Mouse (Mus musculus) megakaryocyte-erythroid progenitor cell, adult 5-6 weeks (primary cell): ENCODE results near the gene Vgll4. TPM values are rescaled to one million over a fixed set of nuclear protein-coding genes. Genes with fewer than 3 reads are reported as not detected.

Experiments used
- ATAC-seq: replicated peaks from 2 replicates; pipeline ENCODE4 v1.8.0; 2016; ENCODE audit warnings: mild to moderate bottlenecking, inconsistent platforms; ENCODE audit not compliant: severe bottlenecking, poor library complexity, low FRiP score, low TSS enrichment
- total RNA-seq, 2 experiments: library from RNA; stranded (forward) in 1 of 2; stranded (reverse) in 1 of 2; fragments of 200-1000, 215-1000 nt in 1 of 2; fragments of >200 nt in 1 of 2; fragmentation: Nextera tagmentation in 1 of 2; gene quantifications; 2 replicates each; pipeline ENCODE4 v1.2.3; 2014 to 2017

The Vgll4 gene
- total RNA-seq, 2 experiments from 2014 or later: 19.1 to 25.9 TPM

DNA sequence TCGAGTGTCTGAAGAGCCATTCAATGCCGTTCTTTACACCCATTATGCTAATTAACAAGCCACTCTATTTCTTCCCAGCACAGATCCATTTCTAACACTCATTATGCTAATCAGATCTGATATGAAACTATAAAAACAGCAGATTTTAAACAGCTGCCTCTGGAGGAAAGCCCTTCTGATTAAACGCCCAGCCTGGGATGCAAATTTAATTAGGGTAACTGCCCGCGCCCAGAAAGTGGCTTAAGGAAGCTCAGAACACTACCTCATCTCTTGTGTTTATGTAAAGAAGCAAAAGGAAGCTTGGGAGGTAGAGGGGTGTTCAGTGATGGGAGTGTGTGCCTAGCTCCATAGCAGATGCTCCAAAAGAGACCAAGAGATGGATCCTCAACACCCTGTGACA is 17.4 kb downstream of the Vgll4 start:
- no peak for ATAC-seq

DNA sequence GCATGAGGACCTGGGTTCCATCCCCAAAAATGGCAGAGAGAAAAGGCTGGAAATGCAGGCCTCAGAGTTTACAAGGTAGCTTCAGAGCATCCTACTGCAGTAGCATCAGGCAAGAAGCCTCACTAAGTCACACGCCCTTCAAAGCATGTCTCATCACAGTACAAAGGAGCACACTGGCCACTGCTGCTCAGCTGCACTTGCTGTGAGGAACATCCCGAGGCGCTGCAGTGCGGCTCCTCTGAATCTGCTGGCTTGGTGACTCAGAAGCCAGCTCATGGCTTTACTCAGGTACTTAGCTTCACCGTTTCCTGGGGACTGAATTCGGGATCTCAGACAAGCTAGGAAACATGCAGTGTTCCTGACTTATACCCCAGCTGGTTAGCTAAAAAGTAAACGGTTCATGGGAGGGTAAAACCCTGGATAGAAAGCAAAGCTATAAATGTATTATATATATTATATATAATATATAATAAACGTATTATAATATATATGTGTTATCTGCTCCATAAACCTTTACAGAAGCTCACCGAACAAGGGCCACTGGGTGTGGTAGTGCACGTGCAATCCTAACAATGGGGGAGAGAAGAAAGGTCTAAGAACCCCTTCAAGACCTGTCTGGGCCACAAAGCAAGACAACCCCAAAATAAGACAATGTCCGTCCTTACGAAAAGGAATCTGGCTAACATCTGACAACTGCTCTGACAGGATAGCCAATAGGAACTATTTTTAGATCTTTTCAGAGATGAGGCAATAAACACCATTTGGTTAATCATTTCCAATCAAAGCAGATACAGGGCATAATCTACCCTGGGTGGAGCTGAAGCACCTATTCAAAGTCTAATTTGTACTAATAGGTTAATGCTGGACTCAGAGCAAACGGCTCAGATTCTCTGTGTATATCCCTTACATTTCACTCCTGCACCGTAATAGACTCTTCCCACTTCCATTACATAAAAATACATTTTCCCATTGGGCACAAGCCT is 25.0 kb downstream of the Vgll4 start:
- ATAC-seq: no peak

DNA sequence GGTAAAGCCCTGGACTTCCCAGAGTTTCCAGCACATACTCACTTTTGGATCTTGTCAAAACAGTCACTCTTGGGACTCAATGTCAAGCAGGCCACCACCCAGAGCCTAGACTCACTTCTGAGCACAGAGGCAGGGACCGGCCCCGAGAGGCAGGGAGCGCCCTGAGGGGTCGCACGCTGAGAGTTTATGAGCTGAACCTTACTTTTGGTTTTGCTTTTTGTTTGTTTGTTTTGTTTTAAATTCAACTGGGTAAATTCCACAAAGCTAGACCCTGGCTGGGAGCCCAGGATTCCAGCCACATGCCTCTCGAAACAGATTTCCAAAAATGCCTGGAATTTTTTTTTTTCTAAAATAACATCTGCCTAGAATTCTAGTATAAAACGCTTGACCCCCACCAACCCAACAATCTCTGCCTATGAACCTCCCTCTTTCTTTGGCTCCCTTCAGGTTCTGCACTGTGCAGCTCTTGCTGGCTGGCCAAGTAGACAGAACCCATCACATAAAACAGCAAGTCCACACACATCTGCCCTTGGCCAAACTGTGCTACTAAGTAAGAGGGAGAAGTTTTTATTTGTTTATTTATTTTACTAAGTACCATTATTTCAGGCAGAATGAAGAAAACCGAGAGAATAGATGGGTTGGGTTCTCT is 28.5 kb downstream of the Vgll4 start:
- ATAC-seq: no peak

DNA sequence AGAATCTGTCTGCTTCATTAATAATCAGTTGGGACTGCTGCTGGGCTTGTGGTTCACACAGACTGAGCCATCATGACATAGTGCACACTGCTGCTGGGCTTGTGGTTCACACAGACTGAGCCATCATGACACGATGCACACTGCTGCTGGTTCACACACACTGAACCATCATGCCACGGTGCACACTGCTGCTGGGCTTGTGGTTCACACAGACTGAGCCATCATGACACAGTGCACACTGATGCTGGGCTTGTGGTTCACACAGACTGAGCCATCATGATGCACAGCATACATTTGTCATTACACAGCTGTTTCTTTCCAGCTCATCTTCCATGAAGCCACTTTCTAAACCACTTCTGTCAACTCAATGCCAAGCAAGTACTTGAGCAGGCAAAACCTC is 30.1 kb downstream of the Vgll4 start:
- no peak for ATAC-seq

DNA sequence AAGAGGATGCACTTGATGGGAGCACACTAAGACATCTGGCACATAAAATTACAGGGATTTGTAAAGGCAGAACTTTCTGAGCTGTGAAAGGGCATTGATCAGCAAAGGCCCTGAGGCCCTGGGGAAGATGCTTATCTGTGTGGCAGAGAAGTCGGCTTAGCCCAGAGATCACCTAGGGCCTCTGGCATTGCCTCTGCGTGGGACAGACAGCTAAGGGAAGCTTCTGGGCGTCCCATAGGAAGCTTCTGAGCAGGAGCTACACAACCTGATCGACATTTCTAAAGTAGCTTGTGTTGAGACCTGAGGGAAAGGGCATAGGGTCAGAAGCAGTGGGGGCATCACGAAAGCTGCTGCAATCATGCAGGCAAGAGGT is 32.9 kb downstream of the Vgll4 start:
- no peak for ATAC-seq

DNA sequence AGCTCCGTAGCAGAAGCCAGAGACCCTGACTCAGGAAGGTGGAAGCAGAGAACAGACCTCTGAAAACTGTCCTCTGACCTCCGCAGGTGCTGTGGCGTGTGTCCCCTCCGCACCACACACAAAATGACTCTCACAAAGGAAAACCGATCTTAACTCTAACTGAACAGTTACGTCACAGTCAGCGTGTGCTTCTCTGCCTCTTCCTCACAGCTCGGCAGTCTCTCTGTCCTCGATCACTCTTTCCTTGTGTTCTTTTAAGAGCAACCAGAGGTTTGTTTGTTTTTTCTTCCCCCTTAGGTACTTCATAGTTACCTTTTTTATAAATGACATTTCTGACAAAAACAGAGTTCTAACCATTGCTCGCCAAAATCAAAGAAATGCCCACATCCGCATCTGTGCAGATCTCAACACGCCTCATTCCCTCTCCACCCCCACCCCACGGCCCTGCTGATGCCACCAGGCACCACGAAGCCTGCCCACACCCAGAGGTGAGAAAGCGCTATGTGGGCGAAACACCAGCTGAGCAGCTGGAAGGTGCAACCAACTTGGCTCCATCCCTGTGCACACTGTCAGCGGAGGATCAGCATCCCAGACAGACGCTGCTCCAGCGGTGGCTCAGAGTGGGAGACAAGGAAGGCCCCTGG is 33.4 kb downstream of the Vgll4 start:
- ATAC-seq: no peak

DNA sequence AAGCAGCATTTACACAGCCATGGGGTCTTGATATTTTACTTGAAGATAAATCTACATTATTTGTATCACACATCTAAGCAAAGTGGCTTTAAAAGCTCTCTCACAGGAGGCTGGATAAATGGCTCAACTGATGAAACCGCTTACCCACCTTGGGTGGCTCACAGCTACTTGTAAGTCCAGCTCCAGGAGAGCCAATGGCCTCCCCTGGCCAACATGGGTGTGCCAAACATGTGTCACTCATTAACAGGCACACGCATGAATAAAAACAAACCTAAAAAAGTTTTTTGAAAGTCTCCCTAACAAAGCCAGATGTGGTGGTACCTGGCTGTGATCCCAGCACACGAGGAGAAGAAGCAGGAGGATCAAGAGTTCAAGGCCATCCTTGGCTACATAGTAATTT is 34.4 kb downstream of the Vgll4 start:
- ATAC-seq: no peak

DNA sequence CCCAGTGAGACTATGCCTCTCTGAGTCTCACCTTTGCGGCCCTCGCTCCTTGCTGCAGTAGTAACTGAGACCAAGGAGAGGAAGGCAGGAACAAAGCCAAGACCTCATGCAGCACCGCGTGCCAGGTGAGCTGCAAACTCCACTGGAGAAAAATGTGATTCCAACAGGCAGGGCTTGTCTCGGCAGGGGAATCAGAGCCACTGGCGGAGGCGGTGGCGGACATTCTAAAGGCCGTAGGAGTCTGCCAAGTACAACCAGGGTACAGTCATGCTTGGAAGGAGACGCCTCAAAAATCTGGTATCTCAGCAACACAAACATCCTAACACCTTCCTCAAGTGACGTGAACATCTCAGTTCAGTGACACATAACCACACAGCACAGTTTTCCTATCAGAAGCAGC is 35.7 kb downstream of the Vgll4 start:
- ATAC-seq: no peak

DNA sequence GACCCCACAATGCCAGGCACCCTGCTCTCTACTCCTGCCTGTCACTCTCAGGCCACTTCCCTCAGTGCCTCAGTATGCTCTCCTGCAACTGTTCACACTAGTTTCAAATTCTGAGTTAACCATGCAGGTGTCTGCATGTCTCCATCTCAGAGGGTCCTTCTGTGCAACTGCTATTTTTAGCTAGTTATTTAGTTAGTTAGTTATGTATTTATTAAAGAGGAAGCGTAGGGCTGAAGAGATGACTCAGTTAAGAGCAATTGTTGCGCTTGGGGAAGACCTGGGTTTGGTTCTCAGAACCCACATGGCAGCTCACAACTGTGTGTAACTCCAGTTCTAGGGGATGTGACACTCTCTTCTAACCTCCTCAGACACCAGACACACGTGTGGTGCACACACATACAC is 36.8 kb downstream of the Vgll4 start:
- ATAC-seq: no peak

DNA sequence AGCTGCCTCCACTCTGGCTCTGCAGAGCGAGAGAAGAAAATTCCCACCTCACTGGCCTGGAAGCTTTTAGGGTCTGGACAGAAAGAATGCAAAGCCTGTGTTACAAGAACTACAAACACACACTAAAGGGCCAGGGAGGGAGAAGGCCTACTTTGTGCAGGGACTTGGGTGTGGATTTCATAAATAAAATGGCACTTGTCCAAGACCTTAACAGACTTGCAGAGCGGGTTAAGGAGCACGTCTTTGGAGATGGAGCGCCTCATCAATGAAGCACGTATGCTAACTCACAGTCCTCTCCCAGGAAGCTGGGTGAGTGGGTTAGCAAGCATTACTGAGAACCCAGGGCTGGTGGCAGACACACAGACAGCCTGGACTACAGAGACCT is 37.7 kb downstream of the Vgll4 start:
- no peak for ATAC-seq

DNA sequence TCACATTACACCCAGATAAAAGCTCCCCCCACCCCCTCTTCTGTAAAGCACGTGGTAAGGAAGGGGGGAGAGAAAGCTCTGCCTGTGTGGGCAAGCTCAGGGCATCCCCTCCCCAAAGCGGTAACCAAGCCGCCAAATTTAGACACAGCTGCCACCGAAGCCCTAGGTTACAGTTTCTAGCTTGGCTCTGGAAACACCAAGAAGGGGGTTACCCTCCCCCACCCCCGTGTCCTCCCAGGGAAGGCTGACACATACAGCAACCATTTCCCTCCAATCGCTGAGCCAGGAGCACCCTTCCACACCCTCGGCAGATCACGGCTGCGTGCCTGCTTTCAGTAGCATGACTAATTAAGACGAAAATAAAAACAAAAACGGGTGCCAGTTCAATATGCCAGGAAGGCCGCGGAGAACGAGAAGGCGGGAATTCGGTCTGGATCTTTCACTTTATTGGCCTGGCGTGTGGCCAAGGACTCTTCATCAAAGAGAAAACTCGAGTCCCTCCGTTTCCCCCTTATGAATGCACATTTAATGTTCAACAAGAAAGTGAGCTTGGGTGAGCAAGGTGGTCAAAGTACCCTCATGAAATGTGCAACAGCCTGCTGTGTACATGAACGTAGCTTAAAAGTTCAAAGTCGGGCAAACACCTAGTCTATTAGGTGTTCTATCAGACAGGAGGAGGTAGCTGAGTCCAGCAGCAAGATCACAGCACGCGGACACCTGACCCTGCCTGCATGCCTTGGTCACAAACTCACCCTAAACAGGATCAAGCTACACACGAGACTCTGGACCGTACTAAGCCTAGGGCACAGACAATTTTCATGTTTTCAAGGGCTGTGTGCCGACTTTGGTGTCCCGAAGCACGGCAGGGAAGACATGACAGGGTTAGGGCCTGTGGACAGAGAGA is 38.3 kb downstream of the Vgll4 start:
- no peak for ATAC-seq

DNA sequence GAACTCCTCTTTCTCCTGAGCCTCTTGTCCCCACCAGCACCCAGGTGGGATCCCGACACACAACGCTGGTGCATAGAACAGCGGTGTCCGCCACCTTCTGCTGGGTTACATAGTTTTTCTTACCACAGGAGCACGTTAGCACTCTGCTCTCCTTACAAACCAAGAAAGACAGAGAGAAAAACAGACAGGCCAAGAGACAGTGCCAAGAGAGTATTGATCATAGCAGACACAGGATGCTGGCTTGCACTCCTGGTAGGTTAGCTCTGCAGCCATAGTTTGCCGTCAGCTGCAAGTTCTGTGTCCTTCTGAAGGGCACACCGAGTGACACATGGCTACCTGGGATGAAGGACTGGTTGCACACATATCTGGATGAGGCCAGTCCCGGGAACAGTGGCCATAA is 39.1 kb downstream of the Vgll4 start:
- ATAC-seq: no peak

- ATAC-seq: peak; percentile 80
Observed at GRCm38 (mm10) chr6:114930038-114930591, 39.7 kb downstream of the Vgll4 start.

- peak; percentile 31 for ATAC-seq
Observed at GRCm38 (mm10) chr6:114929346-114929745, 40.4 kb downstream of the Vgll4 start.

- ATAC-seq: peak; percentile 50
Observed at GRCm38 (mm10) chr6:114928462-114928861, 41.3 kb downstream of the Vgll4 start.

GRCm38 (mm10) chr6:114927400-114927799 is 42.4 kb downstream of the Vgll4 start:
- ATAC-seq: no peak

DNA sequence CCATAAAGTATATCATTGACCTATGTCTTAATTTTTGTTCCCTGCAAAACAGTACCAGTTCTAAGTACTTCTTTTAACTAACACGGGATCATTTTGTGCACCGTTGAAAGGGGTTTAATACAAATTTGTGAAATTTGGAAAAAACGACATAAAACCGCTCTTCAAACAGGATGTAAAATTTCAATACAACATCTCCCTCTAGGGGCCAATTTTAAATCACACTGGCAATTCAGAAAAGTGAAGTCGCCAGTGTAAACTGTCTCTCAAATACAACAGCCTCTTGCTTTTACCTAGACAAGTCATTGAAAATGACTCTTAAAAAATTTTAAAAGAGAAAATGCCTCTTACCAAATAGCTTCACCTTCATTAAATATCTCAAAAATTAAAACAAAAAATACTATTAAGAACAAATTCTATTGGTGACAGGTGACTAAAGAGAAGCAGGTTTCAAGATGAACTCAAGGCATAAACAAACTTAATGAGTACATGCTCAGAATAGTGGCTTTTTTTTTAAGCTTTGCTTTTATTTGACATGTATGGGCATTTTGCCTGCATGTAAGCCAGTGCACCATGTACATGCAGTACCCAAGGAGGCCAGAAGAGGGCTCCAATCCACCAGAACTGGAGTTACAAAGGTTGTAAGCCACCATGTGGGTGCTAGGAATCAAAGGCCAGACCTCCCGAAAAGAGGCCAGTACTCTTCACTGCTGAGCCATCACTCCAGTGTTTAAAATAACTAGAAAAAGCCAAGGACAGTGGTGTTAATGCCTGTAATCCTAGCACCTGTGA is 43.2 kb downstream of the Vgll4 start:
- ATAC-seq: no peak

DNA sequence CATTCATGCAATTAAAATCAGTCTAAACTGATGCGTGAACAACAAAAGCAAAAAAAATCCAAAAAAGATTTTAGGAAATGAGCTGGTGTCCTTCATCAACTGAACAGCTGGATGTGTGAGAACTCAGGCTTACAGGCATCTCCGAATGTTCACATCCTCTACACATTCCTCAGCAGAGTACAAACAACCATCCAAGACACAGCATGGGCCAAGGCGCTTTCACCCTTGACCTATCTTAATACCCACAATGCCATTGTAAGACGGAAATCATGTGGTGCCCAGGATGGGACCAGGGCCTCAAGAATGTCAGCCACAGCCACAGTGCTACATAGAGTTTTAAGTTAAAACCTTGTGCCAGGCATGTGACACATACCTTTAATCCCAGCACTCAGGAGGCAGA is 44.6 kb downstream of the Vgll4 start:
- ATAC-seq: no peak
